Mouse (Mus musculus) c-Kit-negative CD71-positive TER-119-positive erythroid progenitor cells, embryonic 14.5 days (primary cell): ENCODE measurements around the gene Trmt10c.
"Not testable (repeated sequence)": the region's sequence is repeated elsewhere in the genome, so short reads cannot be mapped to it uniquely, and the experiment has no call there.

Experiments used
- DNase-seq: peaks from one replicate; pipeline ENCODE4 v3.0.0-alpha.2; 2013; ENCODE audit warnings: low read depth, low spot score

Trmt10c gene

DNA sequence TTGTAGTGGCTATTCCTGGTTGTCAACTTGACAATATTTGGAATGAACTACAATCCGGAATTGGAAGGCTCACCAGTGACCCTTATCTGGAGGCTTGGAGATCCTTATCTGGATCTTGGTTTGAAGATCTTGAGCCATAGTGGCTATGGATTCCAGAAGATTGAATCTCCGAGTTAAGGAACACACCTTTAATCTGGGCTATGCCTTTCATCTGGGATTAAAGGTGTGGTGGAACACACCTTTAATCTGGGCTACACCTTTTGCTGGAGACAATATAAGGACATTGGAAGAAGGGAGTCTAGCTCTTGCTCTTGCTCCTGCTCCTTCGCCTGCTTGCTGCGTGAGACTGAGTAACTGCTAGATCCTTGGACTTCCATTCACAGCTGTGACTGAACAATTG, 10.4 kb upstream of the Trmt10c start, which contains the start of gene Senp7:
Gene Senp7, plus strand, starts transcription at position 301 of the 400 bp plus-strand sequence.
- DNase-seq: not testable (repeated sequence)

- no peak for DNase-seq
These were observed 471 bp upstream of the Trmt10c start for GRCm38 (mm10) chr16:56038090-56038489.

GRCm38 (mm10) chr16:56036501-56036900, 1.1 kb downstream of the Trmt10c start:
- DNase-seq: no peak

DNA sequence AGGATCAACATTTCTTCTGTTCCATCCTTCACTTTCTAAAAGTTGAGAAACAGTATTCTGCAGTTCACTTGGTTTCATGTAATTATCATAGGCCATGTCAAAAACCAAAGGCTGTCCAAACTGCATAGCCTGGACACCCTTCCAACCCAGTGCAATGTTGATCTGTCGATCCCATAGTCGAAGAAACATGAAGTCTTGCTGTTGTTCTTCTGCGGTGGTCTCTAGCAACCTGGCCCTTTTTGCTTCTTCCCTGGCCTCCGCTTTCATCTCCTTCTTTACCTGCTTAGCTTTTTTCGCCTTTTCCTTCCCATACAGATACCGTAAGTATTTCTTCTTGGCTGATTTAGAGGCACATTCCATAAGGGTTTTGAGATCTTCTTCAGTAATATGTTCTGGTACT, 3.1 kb downstream of the Trmt10c start:
- no peak for DNase-seq

- peak; percentile 94 for DNase-seq
These were observed 7.9 kb downstream of the Trmt10c start, which contains the start of gene Pcnp for GRCm38 (mm10) chr16:56029661-56030082. Pcnp (minus strand) TSS chr16:56029739.

DNA sequence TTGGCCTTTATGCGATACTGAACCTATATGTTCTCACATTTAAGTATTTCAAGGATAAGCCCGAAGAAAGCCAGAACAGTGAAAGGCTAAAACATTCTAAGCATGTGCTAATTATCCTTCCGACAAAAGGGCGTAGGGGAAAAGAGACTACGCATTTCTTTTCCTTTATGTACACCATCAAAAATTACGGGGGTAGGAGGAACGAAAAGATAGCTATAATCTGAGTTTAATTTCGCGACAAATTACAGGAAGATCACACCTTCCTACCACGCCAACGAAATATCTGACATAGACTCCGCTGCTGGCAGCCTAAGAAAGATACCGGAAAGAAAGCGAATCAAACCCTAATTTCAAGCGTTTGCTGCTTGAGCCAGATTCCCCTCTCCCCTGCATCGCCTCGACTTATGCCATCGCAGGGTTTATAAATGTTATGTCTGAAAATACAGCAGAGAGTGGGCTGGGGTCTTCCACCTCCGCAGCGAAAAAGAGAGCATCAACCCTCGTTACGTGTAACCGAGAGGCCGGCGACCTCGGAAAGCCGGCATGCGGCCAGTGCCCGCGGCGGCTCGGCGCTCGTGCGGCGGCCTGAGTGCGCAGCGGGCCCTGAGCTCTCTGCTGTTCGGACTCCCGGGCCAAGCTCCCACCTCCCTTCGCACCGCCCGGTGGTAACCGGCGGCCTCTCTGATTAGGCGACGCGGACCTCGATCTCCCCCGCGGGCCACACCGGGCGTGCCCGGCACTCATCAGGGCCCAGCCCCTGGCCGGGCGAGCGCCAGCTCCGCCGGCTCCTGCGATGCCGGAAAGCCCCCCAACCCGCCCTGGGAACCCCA, 8.7 kb downstream of the Trmt10c start:
- peak; percentile 62 for DNase-seq

DNA sequence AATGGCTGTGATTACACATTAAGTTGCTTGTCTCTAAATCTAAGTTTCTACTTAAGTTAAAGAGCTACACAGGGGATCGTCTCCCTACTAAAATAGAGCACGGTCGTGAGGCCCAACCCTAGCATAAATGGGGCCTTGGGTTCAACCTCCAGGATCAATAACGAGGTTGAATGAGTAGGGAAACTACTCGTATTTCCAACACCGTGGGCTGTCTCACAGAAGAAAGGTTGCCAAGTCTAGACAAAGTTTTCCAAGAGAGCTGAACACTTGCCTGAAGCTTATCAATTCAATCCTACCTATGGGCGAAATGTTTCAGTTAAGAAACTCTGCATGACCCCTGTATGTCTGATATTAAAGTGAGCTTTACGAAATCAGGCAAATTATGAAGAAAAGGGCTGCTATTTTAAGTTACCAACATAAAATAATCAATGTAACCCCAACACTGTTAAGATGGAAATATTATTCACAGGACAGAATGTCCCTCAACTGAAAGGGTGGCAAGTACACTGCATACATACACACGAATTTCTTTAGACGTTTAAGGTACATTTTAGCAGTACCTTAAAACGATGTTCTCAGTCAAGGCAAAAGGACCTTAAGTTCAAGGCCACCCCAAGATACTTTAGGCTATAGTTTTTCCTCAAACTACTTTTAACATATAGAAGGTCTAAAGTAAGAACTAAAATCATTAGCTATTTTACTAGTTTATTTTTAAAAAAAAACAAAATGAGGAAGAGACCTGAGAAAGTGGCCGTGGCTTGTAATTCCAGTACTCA, 9.6 kb downstream of the Trmt10c start:
- no peak for DNase-seq

GRCm38 (mm10) chr16:56019660-56020059, 18.0 kb downstream of the Trmt10c start:
- DNase-seq: no peak

DNA sequence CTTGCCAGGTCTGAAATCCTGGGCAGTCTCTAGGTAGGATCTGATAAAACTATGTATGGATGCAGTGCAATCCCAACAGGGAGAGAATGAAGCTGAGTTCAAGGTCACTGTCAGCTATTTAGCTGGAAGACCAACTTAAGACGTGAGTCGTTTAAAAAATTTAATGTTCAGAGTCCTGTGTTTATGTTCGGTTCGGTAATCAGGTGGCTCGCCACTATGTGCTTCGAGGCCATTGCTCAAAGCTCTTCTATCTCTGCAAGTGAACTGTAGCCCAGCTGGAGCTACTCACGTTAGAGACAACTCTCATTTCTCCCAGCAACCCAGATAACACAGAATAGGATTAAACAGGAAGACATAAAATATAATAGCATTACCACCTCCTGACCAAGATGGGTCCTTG, 23.5 kb downstream of the Trmt10c start:
- DNase-seq: no peak

DNA sequence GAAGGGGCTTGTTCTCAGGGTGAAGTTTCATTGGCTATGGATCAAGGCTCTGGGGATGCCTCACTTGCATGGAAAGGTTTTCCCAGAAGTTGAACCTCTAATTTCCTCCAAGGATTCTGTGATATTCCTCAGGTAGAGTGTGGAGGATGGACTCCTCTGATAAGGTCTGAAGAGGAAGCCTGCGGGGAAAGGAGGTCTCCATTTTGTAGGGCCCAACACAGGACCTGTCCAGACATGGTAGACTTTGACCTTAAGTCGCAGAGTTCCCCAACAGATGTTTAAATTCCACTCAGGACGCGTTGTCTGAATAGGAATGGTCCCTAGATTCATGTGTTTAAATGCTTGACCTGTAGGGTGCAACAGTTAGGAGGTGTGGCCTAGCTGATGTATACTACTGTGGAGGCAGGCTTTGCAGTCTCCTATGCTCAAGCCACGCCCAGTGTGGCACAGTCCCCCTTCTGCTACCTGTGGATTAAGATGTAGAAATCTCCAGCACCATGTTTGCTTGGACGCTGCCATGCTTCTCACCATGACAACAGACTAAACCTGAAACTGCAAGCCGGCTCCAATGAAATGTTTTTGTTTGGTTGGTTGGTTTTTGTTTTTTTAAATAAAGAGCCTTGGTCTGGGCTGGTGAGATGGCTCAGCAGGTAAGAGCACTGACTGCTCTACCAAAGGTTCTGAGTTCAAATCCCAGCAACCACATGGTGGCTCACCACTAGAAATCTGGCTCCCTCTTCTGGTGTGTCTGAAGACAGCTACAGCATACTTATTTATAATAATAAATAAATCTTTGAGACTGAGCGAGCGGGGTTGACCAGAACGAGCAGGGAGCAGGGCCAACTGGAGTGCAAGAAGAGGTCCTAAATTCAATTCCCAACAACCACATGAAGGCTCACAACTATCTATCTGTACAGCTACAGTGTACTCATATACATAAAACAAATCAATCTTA, 24.6 kb downstream of the Trmt10c start:
- no peak for DNase-seq

- no peak for DNase-seq
These were observed 28.8 kb downstream of the Trmt10c start for GRCm38 (mm10) chr16:56008862-56009261.

GRCm38 (mm10) chr16:56006798-56007197, 30.8 kb downstream of the Trmt10c start:
- no peak for DNase-seq

GRCm38 (mm10) chr16:55994235-55994634, 43.4 kb downstream of the Trmt10c start:
- no peak for DNase-seq

- DNase-seq: no peak
These were observed 47.3 kb downstream of the Trmt10c start for GRCm38 (mm10) chr16:55990311-55990710.

DNA sequence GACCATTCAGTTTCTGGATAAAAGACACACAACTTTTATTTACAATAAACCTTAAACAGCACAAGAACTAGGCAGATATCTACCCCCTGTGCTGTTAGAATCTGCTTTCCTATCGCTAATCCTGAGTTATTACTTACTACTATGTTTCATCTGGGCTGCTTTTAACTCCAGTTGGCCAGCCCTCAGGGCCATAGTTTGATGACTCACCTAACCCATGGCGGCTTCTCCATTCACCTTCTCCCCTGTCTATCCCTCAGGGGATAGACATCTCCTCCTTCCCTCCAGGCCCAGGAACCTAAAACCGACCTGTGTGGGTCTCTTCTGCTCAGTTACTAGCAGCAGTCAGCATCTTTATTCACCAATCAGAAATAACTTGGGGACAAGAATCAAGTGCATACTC, 51.6 kb downstream of the Trmt10c start:
- DNase-seq: no peak
